Mouse (Mus musculus): Measurements from ENCODE around the gene Gnl1. TPM values are rescaled to one million over a fixed set of nuclear protein-coding genes. Genes with fewer than 3 reads are reported as not detected.

The Gnl1 gene
- total and polyA plus RNA-seq, 3 experiments: 15.9 to 33.4 (median 24.3) TPM

DNA sequence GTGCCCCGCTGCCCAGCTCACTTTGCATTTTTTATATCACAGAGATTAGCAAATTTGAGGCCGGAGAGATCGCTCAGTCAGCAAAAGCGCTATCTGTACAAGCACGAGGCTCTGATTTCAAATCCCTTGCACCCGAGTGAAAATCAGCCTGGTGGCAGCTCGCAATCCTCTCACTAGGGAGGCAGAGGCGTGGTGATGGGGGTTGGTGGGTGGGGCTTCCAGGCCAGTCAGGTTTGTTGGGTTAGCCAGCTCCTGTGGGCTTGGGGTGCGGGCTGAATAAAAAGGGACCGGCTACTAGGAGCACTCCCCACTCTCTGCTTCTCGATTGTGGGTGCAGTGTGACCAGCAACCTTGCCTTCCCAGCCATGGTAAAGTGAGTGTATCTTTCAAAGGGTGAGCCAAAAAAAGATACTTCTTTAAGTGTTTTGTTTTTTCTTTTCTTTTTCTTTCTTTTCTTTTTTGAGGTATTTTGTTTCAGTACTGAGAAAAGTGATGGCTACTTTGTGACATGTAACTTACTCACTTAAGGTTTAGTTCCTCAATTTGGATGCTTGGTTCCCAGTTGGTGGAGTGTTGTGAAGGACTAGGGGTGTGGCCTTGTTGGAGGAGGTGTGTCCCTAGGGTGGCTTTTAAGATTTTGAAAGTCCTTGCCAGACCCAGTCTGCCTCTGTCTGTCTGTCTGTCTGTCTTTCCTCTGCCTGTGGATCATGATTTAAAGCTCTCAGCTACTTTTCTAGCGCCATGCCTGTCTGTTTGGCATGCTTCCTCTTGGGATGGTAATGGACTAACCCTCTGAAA is 18.3 kb downstream of the Gnl1 start:
- peaks cover 9% of the 10 kb centered on the region for H3K9me3 ChIP-seq (replicated peaks; ENCODE audit: low read length)
- peak overlapping the region; percentile 94 for H3K9ac ChIP-seq (ENCODE audit: insufficient read depth, low read depth)
- H3K27me3 ChIP-seq (replicated peaks): no peaks in the 10 kb centered on the region
- peaks cover 50% of the 10 kb centered on the region for H3K79me2 ChIP-seq (replicated peaks; ENCODE audit: control insufficient read depth, extremely low read depth, insufficient read depth, poor library complexity, severe bottlenecking)
- peak; percentile 84 for TF ChIP-seq ZNF384 (IDR thresholded peaks at IDR 0.05; ENCODE audit: low read depth, low read length)
- peak; percentile 52 for TF ChIP-seq TCF12 (IDR thresholded peaks at IDR 0.05; ENCODE audit: low read depth, low read length)
- no peak for TF ChIP-seq NRF1 (IDR thresholded peaks at IDR 0.05; ENCODE audit: low read depth, low read length)
- no peak for TF ChIP-seq CHD2 (IDR thresholded peaks at IDR 0.05; ENCODE audit: low read length)
- TF ChIP-seq MAFK (IDR thresholded peaks at IDR 0.05; ENCODE audit: insufficient replicate concordance, low read length): no peak
- TF ChIP-seq JUND (conservative IDR thresholded peaks at IDR 0.05; ENCODE audit: low read depth, low read length): no peak
- no peak for TF ChIP-seq KAT2A (IDR thresholded peaks at IDR 0.05; ENCODE audit: insufficient replicate concordance, low read length)
- no peak for TF ChIP-seq RCOR1 (conservative IDR thresholded peaks at IDR 0.05; ENCODE audit: low read depth, low read length)
- no peak for TF ChIP-seq JUN (IDR thresholded peaks at IDR 0.05; ENCODE audit: insufficient read depth, low read depth, low read length)
- TF ChIP-seq NELFE (IDR thresholded peaks at IDR 0.05; ENCODE audit: low read depth, low read length): peak; percentile 94
- TF ChIP-seq PAX5 (IDR thresholded peaks at IDR 0.05; ENCODE audit: low read length): no peak
- TF ChIP-seq EP300 (IDR thresholded peaks at IDR 0.05; ENCODE audit: low read length): peak; percentile 39; the same call in 1 of the 2 replicates
- TF ChIP-seq USF2 (conservative IDR thresholded peaks at IDR 0.05; ENCODE audit: low read depth, low read length): no peak
- no peak for TF ChIP-seq RAD21 (IDR thresholded peaks at IDR 0.05; ENCODE audit: low read depth, low read length)
- TF ChIP-seq MEF2A (IDR thresholded peaks at IDR 0.05; ENCODE audit: borderline replicate concordance, low read depth, low read length): 0 out of 2 replicates have a peak, but pooled peaks have one; percentile 9
- no peak; the same call in none of the 2 replicates for TF ChIP-seq SMC3 (IDR thresholded peaks at IDR 0.05; ENCODE audit: low read depth, low read length)
- peak; percentile 74 for TF ChIP-seq SIN3A (IDR thresholded peaks at IDR 0.05; ENCODE audit: low read length)
- TF ChIP-seq ZKSCAN1 (IDR thresholded peaks at IDR 0.05; ENCODE audit: borderline replicate concordance, low read depth, low read length): no peak
- peak; percentile 66 for TF ChIP-seq IRF4 (IDR thresholded peaks at IDR 0.05; ENCODE audit: low read depth, low read length)
- no peak for TF ChIP-seq USF1 (IDR thresholded peaks at IDR 0.05; ENCODE audit: low read depth, low read length)
- TF ChIP-seq E2F4 (IDR thresholded peaks at IDR 0.05; ENCODE audit: insufficient replicate concordance, low read depth, low read length): 0 out of 2 replicates have a peak, but pooled peaks have one; percentile 13
- TF ChIP-seq ETS1 (conservative IDR thresholded peaks at IDR 0.05; ENCODE audit: low read depth, low read length): no peak
- peak; percentile 97 for TF ChIP-seq TBP (conservative IDR thresholded peaks at IDR 0.05; ENCODE audit: low read depth, low read length)
- no peak for TF ChIP-seq GABPA (IDR thresholded peaks at IDR 0.05; ENCODE audit: insufficient replicate concordance, low read depth, low read length)
- TF ChIP-seq POLR2A (IDR thresholded peaks at IDR 0.05; ENCODE audit: low read depth, low read length): peak; percentile 90
- no peak for TF ChIP-seq ELF1 (IDR thresholded peaks at IDR 0.05; ENCODE audit: low read depth, low read length)
- peak; percentile 90; the same call in 1 of the 2 replicates for TF ChIP-seq ZMIZ1 (IDR thresholded peaks at IDR 0.05; ENCODE audit: low read depth, low read length)
- no peak for TF ChIP-seq MAX (IDR thresholded peaks at IDR 0.05; ENCODE audit: low read length)
- peak; percentile 91; the same call in 1 of the 2 replicates for TF ChIP-seq POLR2AphosphoS2 (IDR thresholded peaks at IDR 0.05; ENCODE audit: low read depth, low read length)
- no peak for TF ChIP-seq BHLHE40 (IDR thresholded peaks at IDR 0.05; ENCODE audit: low read depth, low read length)
- peak; percentile 60 for TF ChIP-seq MXI1 (IDR thresholded peaks at IDR 0.05; ENCODE audit: low read depth, low read length)
- no peak for TF ChIP-seq MYC (IDR thresholded peaks at IDR 0.05; ENCODE audit: low read depth, low read length)
- no peak for TF ChIP-seq ZC3H11A (IDR thresholded peaks at IDR 0.05; ENCODE audit: low read depth, low read length)
- no peak for TF ChIP-seq UBTF (IDR thresholded peaks at IDR 0.05; ENCODE audit: low read depth, low read length)
- no peak; a peak in 1 of 4 replicates for TF ChIP-seq CTCF (conservative IDR thresholded peaks at IDR 0.05 in 1 of 2, IDR thresholded peaks at IDR 0.05 in 1 of 2; ENCODE audit: low read depth in 2 of 2, low read length in 2 of 2)
- TF ChIP-seq MAZ (IDR thresholded peaks at IDR 0.05; ENCODE audit: low read depth, low read length): no peak
- no peak for TF ChIP-seq CHD1 (IDR thresholded peaks at IDR 0.05; ENCODE audit: low read depth, low read length)
- no peak for TF ChIP-seq HCFC1 (IDR thresholded peaks at IDR 0.05; ENCODE audit: low read depth, low read length)
- peak overlapping the region; percentile 95 for H3K27ac ChIP-seq (ENCODE audit: insufficient read depth, low read depth)
- H3K4me1 ChIP-seq (ENCODE audit: control insufficient read depth in 1 of 2, insufficient read depth in 2 of 2): peaks cover 7 to 38% of the 10 kb centered on the region in 2 experiments; a peak in 2 of 4 replicates
- in situ Hi-C loops (cut with MboI; ENCODE audit: low pct_ligation_motif_present, low pct_unique_long_range_greater_than_20kb, low sequenced_read_pairs) (no loop called here), dilution Hi-C loops (cut with MboI; ENCODE audit: extremely low pct_ligation_motif_present, extremely low pct_unique_long_range_greater_than_20kb, low sequenced_read_pairs) (no loop called here)
- H3K4me3 ChIP-seq (replicated peaks in 1 of 3; ENCODE audit: low read depth in 2 of 3, low read length in 2 of 3, poor library complexity in 1 of 3): peak overlapping the region; percentile 62 to 73 (median 71)
- peaks cover 3 to 10% of the 10 kb centered on the region in 2 experiments for H3K36me3 ChIP-seq (replicated peaks in 1 of 2; ENCODE audit: control insufficient read depth in 1 of 2, insufficient read depth in 1 of 2, low read length in 1 of 2)
- peak; percentile 92 for DNase-seq (ENCODE audit: extremely low read depth)
- H3K4me2 ChIP-seq (ENCODE audit: insufficient read depth, low read depth, poor library complexity, severe bottlenecking): peak overlapping the region; percentile 94
